ENCODE assay signal across 16 mouse cellular contexts in genomic region chr9:13569023-13569422, GRCm38 (mm10).
"Had no signal": no experiment of that assay in that cellular context is flagged by ENCODE, and none has a peak within 500 bp of the region (broad histone marks: within the 10 kb centered on the region; RNA-seq: fewer than 3 reads in every experiment).

No protein-coding gene starts in this region.

- DNase-seq: lung, adult 2 months; lung, postnatal 14 days; lung, postnatal 36 days; right cerebral cortex, postnatal 14 days; thymus, adult 2 months; thymus, postnatal 25 days; thymus, postnatal 4 days had no signal

- H3K27ac ChIP-seq: lung, embryonic 15.5 days; macrophage; midbrain, embryonic 13.5 days; midbrain, embryonic 15.5 days; neural tube, embryonic 12.5 days; stomach, embryonic 15.5 days; stomach, postnatal 0 days had no signal

- ATAC-seq: lung, postnatal 0 days; midbrain, embryonic 13.5 days; midbrain, embryonic 15.5 days had no signal

- H3K4me3 ChIP-seq: lung, embryonic 15.5 days; megakaryocyte, embryonic 14.5 days; midbrain, embryonic 13.5 days; midbrain, embryonic 15.5 days; neural tube, embryonic 12.5 days; stomach, embryonic 15.5 days had no signal
